Mouse (Mus musculus) left cerebral cortex, adult 2 months (tissue): ENCODE data around the gene Rnft2. TPM values are rescaled to one million over a fixed set of nuclear protein-coding genes. Genes with fewer than 3 reads are reported as not detected.

ENCODE experiments used
- DNase-seq, 2 experiments: peaks; one replicate each; pipeline ENCODE4 v3.0.0; 2021 to 2022; ENCODE audit warnings: low spot score in 2 of 2, mixed read lengths in 1 of 2; ENCODE audit errors: extremely low spot score in 1 of 2
- H3K27ac ChIP-seq: fragments of 200-600 bp; 2 replicates; pipeline ENCODE4 v1.8.1; 2022
- H3K4me3 ChIP-seq: fragments of 200-600 bp; 2 replicates; pipeline ENCODE4 v1.8.1; 2022
- CTCF ChIP-seq: fragments of 200-600 bp; IDR thresholded peaks from 2 replicates; pipeline ENCODE4 v1.8.1; 2022; ENCODE audit warnings: antibody characterized with exemption, mild to moderate bottlenecking, moderate library complexity
- intact Hi-C: fragments of 180-260 bp; cut with DNase I; formaldehyde crosslinking; loops from one replicate; pipeline ENCODE4 v1.15.1; 2025
- total RNA-seq, 2 experiments: library from RNA; stranded (reverse); gene quantifications; 2 replicates each; pipeline ENCODE4 v1.2.3; 2021

The Rnft2 gene
- total RNA-seq, 2 experiments from 2014 or later = 65.1 to 78.8 TPM

DNA sequence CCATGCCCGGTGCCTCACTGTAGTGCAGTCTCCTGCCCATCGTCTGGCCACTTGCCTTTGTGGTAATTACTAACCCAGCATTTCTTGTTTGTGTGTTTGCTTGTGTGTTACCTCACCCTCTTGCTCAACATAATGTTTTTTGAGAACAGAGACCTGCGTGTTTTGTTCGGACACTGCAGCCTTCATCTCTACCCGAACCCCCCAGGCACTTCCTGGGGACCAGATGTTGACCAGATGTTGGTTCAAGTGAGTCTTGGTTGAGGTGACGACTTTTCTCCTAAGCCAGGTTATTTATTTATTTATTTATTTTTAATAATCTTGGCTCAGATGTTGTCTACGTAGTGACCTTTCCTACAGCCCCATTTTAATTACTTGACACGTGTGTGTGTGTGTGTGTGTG is 2.5 kb upstream of the Rnft2 start:
- TF ChIP-seq CTCF = no peak
- no peak for DNase-seq
- H3K4me3 ChIP-seq = 0 out of 2 replicates have a peak overlapping the region, but pooled peaks have one; percentile 2
- intact Hi-C loops = no loop called here
- H3K27ac ChIP-seq = no peak overlapping the region

DNA sequence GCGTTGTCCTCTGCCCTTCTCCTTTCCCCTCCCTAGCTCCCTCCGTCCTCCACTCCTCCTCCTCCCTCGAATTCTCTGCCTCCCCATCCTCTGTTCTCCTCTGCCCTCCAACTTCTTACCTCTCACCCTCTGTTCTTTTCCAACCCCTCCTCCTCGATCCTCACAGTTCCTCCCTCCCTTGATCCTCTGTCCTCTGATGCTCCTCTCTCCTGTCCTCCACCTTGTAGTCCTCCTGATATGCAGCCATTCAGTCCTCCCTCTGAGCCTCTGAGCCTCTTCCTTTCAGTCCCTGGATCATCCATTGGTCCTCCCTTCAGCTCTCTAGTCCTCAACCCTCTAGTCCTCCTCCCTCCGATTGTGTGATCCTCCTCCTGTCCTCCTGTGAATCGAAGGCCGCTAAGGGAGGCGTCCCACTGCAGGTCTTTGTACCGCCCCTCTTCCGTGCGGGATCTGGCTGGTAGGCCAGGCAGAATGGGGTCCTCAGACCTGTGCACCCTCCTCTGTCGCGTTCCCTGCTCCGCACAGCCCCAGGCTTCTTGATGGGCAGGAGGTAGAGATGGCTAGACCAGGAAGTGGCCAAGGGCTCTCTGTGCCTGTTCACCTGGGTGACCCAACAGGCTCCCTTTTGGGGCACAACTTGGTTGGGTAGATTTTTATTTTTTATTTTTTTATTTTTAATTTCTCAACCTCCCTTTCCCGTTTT is 841 bp upstream of the Rnft2 start:
- Histone ChIP-seq H3K4me3 (peak overlapping the region; percentile 56), H3K27ac (peak overlapping the region; percentile 85)
- no peak for TF ChIP-seq CTCF
- intact Hi-C loops = loop anchor here (2.0 kb wide), 1 partner anchor 75 kb away; no protein-coding TSS in a partner anchor
- no peak for DNase-seq

DNA sequence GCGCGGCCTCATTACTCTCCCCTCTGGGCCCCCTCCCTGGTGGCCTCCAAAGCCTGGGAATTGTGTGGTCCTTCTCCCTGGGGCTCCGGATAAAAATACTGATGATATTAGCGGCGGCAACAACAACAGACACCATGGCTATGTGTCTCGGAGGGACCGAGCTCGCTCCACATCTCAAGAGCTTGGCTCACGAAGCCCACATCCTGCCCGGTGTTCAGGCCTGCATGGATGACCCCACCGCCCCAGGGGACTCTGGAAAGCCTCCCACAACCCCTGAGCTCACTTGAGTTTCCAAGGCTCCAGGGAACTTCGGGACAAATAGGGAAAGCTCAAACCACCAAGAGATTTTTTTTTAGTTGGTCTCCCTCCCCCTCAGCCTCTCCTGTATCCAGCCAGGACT is 5.2 kb downstream of the Rnft2 start:
- intact Hi-C loops = no loop called here
- no peak for DNase-seq
- Histone ChIP-seq H3K27ac (no peak overlapping the region), H3K4me3 (no peak overlapping the region)
- TF ChIP-seq CTCF = no peak

DNA sequence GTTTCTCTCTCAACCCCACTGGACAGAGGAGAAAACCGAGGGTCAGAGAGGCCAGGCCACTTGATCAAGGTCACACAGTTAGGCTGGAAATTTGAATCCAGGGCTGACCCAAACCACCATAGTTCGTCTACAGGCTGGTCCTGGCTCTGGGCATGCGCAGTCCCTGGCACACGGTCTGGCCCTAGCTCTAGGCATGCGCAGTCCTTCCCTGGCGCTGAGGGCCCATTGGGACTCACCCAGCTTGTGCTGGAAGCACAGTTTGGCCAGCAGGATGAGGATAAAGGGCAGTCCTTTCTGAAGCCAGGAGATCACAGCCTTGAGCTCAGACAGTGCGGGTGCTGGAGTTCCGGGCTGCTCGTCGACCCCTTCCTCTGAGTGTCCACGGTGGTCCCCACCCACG is 8.0 kb downstream of the Rnft2 start:
- DNase-seq = no peak
- no peak overlapping the region for H3K27ac ChIP-seq
- no peak overlapping the region for H3K4me3 ChIP-seq
- no peak for TF ChIP-seq CTCF
- intact Hi-C loops = no loop called here

DNA sequence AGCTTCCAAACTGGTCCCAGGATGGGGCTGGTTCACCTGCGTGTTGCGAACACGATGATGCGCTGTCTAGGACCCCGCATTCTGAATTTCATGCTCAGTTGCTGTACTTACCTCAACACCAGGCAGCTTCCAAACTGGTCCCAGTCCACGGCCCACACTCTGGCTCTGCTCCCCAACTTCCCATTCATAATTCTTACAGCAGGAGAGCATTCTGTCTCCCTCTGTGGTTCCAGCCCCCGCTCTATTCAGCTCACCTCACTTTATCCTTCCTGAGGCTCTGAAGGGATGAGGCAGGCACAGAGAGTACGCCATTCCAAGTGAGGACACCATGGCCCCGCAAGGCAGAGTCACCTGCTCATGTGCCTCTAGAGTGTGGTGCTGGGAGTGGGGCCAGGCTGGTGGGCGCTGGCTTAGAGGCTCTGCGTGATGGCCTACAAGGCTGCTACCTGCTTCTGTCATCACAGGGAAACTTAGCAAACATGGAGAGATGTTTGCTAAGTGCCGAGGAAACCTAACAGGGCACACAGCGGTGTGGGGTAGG is 14.8 kb downstream of the Rnft2 start:
- intact Hi-C loops = no loop called here
- no peak for TF ChIP-seq CTCF
- Histone ChIP-seq H3K4me3 (no peak overlapping the region), H3K27ac (no peak overlapping the region)
- peak in 1 of 2 experiments; percentile 33 for DNase-seq

DNA sequence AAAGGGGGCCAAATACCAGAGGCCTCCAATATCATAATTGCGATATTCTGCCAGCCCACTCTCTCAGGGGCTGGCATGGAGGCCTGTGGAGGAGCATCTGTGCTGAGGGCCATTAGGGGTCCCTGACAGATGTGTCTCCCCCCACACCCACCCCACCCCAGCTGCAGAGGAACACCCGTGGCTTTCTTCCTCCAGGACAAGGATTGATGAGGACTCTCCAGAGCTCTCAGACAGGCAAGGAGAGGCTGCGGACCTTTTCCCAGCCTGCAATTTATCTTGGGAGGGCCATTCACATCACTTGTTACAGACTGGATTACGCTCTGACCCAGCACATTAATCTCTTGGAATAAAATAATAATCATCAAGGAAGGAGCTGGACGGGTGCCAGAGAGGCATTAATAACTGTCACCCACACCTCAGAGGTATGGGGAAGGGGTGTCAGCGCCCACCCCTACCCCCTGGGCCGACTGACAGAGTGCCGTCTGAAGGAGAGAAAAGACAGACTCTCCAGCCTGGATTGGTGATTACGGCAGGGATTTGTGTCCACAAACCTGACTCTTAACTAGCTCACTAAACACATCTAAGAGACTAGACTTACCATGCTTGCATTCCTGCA is 21.7 kb downstream of the Rnft2 start:
- no peak for DNase-seq
- Histone ChIP-seq H3K27ac (no peak overlapping the region), H3K4me3 (no peak overlapping the region)
- intact Hi-C loops = no loop called here
- no peak for TF ChIP-seq CTCF

DNA sequence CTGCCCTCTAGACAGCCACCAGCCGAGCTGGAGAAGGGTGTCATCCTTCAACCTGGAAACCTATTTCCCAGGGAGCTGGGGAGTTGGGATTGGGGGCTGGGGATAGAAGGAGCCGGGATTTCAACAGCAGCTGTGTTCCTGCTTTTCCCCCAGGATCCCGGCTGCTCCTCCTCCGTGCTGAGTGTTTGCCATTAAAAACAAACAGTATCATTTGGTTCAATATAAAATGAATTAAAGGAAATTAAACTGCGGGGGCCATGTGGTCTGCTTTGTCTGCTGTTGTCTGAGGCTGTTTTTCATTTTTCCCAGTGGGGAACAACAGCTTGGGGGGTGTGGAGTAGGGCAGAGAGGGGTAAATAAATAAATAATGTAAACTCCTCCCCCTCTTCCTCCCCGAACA is 27.5 kb downstream of the Rnft2 start:
- no peak overlapping the region for H3K4me3 ChIP-seq
- no peak for TF ChIP-seq CTCF
- intact Hi-C loops = no loop called here
- no peak for DNase-seq
- no peak overlapping the region for H3K27ac ChIP-seq

DNA sequence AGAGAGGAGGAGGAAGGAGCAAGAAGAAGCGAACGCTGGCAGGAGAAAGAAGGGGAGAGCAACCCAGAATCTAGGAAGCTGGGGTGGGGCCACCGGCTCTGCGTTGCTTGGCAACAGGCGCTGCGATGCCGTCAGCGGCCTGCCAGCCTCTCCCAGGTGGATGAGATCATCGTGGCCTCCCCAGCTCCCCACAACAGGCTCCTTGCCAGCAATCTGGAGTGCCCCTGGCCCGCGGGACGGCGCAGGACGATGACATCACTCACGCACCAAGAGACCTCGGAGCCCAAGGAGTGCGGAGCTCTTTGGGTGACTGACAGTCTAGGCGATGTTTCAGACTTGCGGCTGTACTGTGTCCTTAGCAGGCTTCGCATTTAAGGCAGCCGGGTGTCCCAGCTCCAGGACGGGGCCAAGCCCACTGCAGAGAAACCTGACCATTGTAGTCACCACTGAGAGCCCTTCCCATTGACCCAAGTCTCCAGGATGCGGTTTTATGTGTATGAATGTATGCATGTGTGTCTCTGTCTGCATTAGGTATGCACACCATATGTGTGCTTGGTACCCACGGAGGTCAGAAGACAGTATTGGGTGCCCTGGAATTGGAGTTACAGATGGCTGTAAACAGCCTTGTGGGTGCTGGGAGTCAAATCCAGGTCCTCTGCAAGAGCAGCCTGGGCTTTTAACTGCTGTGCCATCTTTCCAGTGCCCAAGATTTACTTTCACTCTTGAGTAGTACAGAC is 30.3 kb downstream of the Rnft2 start:
- intact Hi-C loops = loop anchor here (2.0 kb wide), 1 partner anchor 44 kb away; no protein-coding TSS in a partner anchor
- H3K27ac ChIP-seq = peak overlapping the region; percentile 89
- peak overlapping the region; percentile 32 for H3K4me3 ChIP-seq
- peak; percentile 87 to 89 for DNase-seq
- TF ChIP-seq CTCF = no peak

DNA sequence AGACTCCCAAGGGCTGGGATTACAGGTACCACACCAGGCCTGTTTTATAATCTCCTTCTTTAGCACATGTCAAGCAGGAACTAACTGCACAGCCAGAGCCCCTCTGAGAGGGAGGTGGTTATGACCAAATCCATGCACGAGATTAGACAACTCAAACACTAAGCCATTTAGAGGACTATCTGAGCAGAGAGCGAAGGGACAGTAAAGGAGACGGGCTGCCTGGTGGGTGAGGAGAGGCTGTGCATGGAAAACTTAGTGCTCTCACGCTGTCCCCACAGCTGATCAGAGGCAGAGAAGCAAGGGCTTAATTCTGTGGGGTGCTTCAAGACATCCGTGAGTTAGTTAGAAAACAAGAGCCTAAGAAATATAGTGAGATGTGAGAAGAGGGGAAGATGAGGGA is 30.9 kb downstream of the Rnft2 start:
- peak overlapping the region; percentile 89 for H3K27ac ChIP-seq
- intact Hi-C loops = loop anchor here (2.0 kb wide), 1 partner anchor 43 kb away; no protein-coding TSS in a partner anchor
- TF ChIP-seq CTCF = no peak
- no peak for DNase-seq
- peak overlapping the region; percentile 32 for H3K4me3 ChIP-seq

DNA sequence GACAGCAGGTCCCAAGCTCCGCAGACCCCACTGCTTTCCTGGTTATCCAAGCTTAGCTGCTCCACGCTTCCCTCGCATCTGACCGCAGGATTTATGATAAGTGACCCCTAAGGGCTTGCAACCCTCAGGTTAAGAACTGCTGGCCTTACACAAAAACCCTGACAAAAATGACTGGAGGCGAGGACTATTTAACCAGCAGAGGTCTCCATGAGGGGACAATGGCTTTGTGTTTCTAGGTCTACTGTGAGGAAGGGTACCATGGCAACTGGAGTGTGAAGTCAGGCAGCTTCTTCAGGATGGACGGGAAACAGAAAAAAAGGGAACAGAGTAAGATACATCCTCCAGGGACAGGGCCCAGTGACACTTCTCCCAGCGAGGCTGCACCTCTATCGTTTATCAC is 39.1 kb downstream of the Rnft2 start:
- intact Hi-C loops = no loop called here
- H3K27ac ChIP-seq = no peak overlapping the region
- no peak for DNase-seq
- no peak overlapping the region for H3K4me3 ChIP-seq
- no peak for TF ChIP-seq CTCF

DNA sequence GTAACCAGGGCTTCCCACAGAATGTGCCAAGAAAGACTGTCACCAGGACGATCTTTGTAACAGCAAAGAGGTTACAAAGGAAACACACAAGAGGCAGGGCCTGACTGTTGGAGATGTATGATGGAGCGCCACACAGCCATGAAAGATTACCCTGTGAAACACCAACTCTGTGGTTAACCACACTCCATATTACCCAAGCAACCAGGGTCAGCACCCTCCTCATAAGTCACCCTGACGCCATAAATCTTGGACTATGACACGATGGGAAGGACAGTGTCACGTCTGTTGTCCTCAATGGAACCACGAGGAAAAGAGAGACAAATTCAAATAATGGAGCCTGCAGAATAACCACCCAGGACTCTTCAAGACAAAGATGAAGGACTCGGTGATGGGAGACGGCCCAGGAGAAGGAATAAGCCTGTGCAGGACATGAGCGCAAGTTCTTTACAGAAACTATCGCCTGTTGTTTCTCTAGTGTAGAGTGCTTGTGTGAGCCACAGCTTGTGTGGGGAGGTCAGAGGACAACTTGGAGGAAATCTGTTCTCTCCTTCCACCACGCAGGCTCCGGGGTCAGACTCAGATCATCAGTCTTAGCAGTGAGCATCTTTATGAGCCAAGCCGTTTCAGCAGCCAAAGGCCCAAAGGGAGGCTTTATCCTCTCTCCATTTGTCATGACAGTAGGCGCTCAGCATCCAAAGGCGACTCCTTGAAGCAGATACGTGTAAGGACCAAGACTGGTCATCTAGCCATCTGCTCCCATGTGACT is 40.1 kb downstream of the Rnft2 start:
- DNase-seq = no peak
- Histone ChIP-seq H3K4me3 (no peak overlapping the region), H3K27ac (no peak overlapping the region)
- intact Hi-C loops = no loop called here
- TF ChIP-seq CTCF = no peak
